Mouse (Mus musculus) heart, embryonic 10.5 days (tissue): ENCODE results near the gene Ensa. TPM values are rescaled to one million over a fixed set of nuclear protein-coding genes. Genes with fewer than 3 reads are reported as not detected.

Source experiments
- DNase-seq: peaks from one replicate; pipeline ENCODE4 v3.0.0-alpha.2; 2017; ENCODE audit warnings: low spot score
- H3K27ac ChIP-seq: fragments of 300-500 bp; sonication (generic); 2 replicates; pipeline ENCODE4 v1.5.1; 2016; ENCODE audit warnings: mild to moderate bottlenecking
- H3K27me3 ChIP-seq: fragments of 300-500 bp; sonication (generic); 2 replicates; pipeline ENCODE4 v1.6.1; 2016; ENCODE audit warnings: mild to moderate bottlenecking; ENCODE audit not compliant: poor library complexity, insufficient read depth, severe bottlenecking
- H3K36me3 ChIP-seq: fragments of 300-500 bp; sonication (generic); 2 replicates; pipeline ENCODE4 v1.6.1; 2016; ENCODE audit warnings: mild to moderate bottlenecking, moderate library complexity
- H3K4me1 ChIP-seq: fragments of 300-500 bp; sonication (generic); 2 replicates; pipeline ENCODE4 v1.6.1; 2016; ENCODE audit warnings: mild to moderate bottlenecking
- H3K4me3 ChIP-seq: fragments of 300-500 bp; sonication (generic); 2 replicates; pipeline ENCODE4 v1.5.1; 2016; ENCODE audit warnings: mild to moderate bottlenecking, moderate library complexity
- H3K9me3 ChIP-seq: fragments of 300-500 bp; sonication (generic); 2 replicates; pipeline ENCODE4 v1.6.1; 2016; ENCODE audit warnings: mild to moderate bottlenecking, moderate library complexity
- WGBS: fragments of 180-500 bp; shearing (Covaris S2); methylation state at CpG from one replicate; pipeline ENCODE4 v1.1.7; 2016; 5-methylcytosine and 5-hydroxymethylcytosine counted together
- polyA plus RNA-seq: library from polyadenylated mRNA; unstranded; fragments of >200 nt; fragmentation: Nextera tagmentation; extraction: Ambion mirVana; gene quantifications from 2 replicates; pipeline ENCODE4 v1.2.1, GENCODE M21; 2016

Ensa gene
- polyA plus RNA-seq, 1 experiment from 2014 or later: 67.2 TPM

- Histone ChIP-seq H3K4me3 (peak overlapping the region; percentile 97), H3K9me3 (no peaks in the 10 kb centered on the region), H3K27me3 (no peaks in the 10 kb centered on the region), H3K36me3 (peaks cover 48% of the 10 kb centered on the region), H3K4me1 (peaks cover 42% of the 10 kb centered on the region), H3K27ac (peak overlapping the region; percentile 98)
- no peak for DNase-seq
- 2% methylated on average over 8 of the region's 8 CpGs for WGBS
Observed at GRCm38 (mm10) chr3:95659948-95660347, 35.2 kb downstream of the Ensa start.

GRCm38 (mm10) chr3:95660788-95661478 lies 36.1 kb downstream of the Ensa start:
- Histone ChIP-seq H3K9me3 (no peaks in the 10 kb centered on the region), H3K4me3 (peak overlapping the region; percentile 97), H3K4me1 (peaks cover 50% of the 10 kb centered on the region), H3K27me3 (no peaks in the 10 kb centered on the region), H3K27ac (peak overlapping the region; percentile 98), H3K36me3 (peaks cover 53% of the 10 kb centered on the region)
- 24% methylated on average over 2 of the region's 2 CpGs for WGBS
- no peak for DNase-seq

GRCm38 (mm10) chr3:95661945-95662715 lies 37.3 kb downstream of the Ensa start:
- Histone ChIP-seq H3K4me1 (peaks cover 61% of the 10 kb centered on the region), H3K36me3 (peaks cover 53% of the 10 kb centered on the region), H3K27me3 (no peaks in the 10 kb centered on the region), H3K9me3 (no peaks in the 10 kb centered on the region), H3K27ac (peak overlapping the region; percentile 98), H3K4me3 (peak overlapping the region; percentile 97)
- 20% methylated on average over 7 of the region's 7 CpGs for WGBS
- DNase-seq: no peak

- no peak for DNase-seq
Observed at GRCm38 (mm10) chr3:95662724-95663449, 38.1 kb downstream of the Ensa start.

GRCm38 (mm10) chr3:95663486-95663885 lies 38.7 kb downstream of the Ensa start:
- DNase-seq: no peak
- 88% methylated on average over 2 of the region's 2 CpGs for WGBS
- Histone ChIP-seq H3K4me3 (peak overlapping the region; percentile 27; the same call in 1 of the 2 replicates), H3K9me3 (no peaks in the 10 kb centered on the region), H3K27me3 (no peaks in the 10 kb centered on the region), H3K4me1 (peaks cover 75% of the 10 kb centered on the region), H3K36me3 (peaks cover 55% of the 10 kb centered on the region), H3K27ac (no peak overlapping the region)

More at GRCm38 (mm10) chr3:95662724-95663449, 38.1 kb downstream of the Ensa start:
- H3K36me3 ChIP-seq: peaks cover 53% of the 10 kb centered on the region
- peaks cover 69% of the 10 kb centered on the region for H3K4me1 ChIP-seq
- WGBS: 82% methylated on average over 7 of the region's 7 CpGs
- H3K9me3 ChIP-seq: no peaks in the 10 kb centered on the region
- H3K27ac ChIP-seq: peak overlapping the region; percentile 98
- H3K4me3 ChIP-seq: peak overlapping the region; percentile 97
- H3K27me3 ChIP-seq: no peaks in the 10 kb centered on the region

- Histone ChIP-seq H3K27me3 (no peaks in the 10 kb centered on the region), H3K36me3 (peaks cover 61% of the 10 kb centered on the region), H3K27ac (peak overlapping the region; percentile 36; the same call in 1 of the 2 replicates), H3K9me3 (no peaks in the 10 kb centered on the region), H3K4me3 (no peak overlapping the region), H3K4me1 (peaks cover 79% of the 10 kb centered on the region)
- DNase-seq: no peak
- WGBS: 85% methylated on average over 3 of the region's 3 CpGs
Observed at GRCm38 (mm10) chr3:95663969-95664608, 39.3 kb downstream of the Ensa start.

- peaks cover 79% of the 10 kb centered on the region for H3K4me1 ChIP-seq
Observed at GRCm38 (mm10) chr3:95664940-95665352, 40.2 kb downstream of the Ensa start.

GRCm38 (mm10) chr3:95666124-95666844 lies 41.5 kb downstream of the Ensa start:
- Histone ChIP-seq H3K36me3 (peaks cover 63% of the 10 kb centered on the region), H3K4me3 (peak overlapping the region; percentile 33), H3K27ac (peak overlapping the region; percentile 83), H3K9me3 (no peaks in the 10 kb centered on the region), H3K4me1 (peaks cover 69% of the 10 kb centered on the region), H3K27me3 (no peaks in the 10 kb centered on the region)
- DNase-seq: peak; percentile 95
- 23% methylated on average over 6 of the region's 6 CpGs for WGBS

More at GRCm38 (mm10) chr3:95664940-95665352, 40.2 kb downstream of the Ensa start:
- WGBS: 89% methylated on average over 4 of the region's 4 CpGs
- Histone ChIP-seq H3K4me3 (no peak overlapping the region), H3K27ac (peak overlapping the region; percentile 83), H3K9me3 (no peaks in the 10 kb centered on the region), H3K27me3 (no peaks in the 10 kb centered on the region), H3K36me3 (peaks cover 67% of the 10 kb centered on the region)
- DNase-seq: no peak

GRCm38 (mm10) chr3:95667521-95667920 lies 42.7 kb downstream of the Ensa start:
- no peak for DNase-seq
- peak overlapping the region; percentile 24 for H3K4me3 ChIP-seq
- H3K27me3 ChIP-seq: no peaks in the 10 kb centered on the region
- no peaks in the 10 kb centered on the region for H3K9me3 ChIP-seq
- H3K36me3 ChIP-seq: peaks cover 55% of the 10 kb centered on the region
- peak overlapping the region; percentile 83 for H3K27ac ChIP-seq
- WGBS: 35% methylated on average over 4 of the region's 4 CpGs
- peaks cover 70% of the 10 kb centered on the region for H3K4me1 ChIP-seq

GRCm38 (mm10) chr3:95668026-95668425 lies 43.2 kb downstream of the Ensa start:
- H3K27me3 ChIP-seq: no peaks in the 10 kb centered on the region
- DNase-seq: peak; percentile 83
- H3K4me1 ChIP-seq: peaks cover 70% of the 10 kb centered on the region
- peak overlapping the region; percentile 83 for H3K27ac ChIP-seq
- peak overlapping the region; percentile 24 for H3K4me3 ChIP-seq
- H3K36me3 ChIP-seq: peaks cover 50% of the 10 kb centered on the region
- WGBS: 32% methylated on average over 7 of the region's 7 CpGs
- no peaks in the 10 kb centered on the region for H3K9me3 ChIP-seq

- Histone ChIP-seq H3K27ac (peak overlapping the region; percentile 83), H3K4me3 (no peak overlapping the region; the same call in 1 of the 2 replicates), H3K9me3 (no peaks in the 10 kb centered on the region), H3K36me3 (peaks cover 44% of the 10 kb centered on the region), H3K4me1 (peaks cover 71% of the 10 kb centered on the region), H3K27me3 (no peaks in the 10 kb centered on the region)
- 81% methylated on average over 7 of the region's 7 CpGs for WGBS
- DNase-seq: no peak
Observed at GRCm38 (mm10) chr3:95668589-95669308, 44.0 kb downstream of the Ensa start.
